Mouse (Mus musculus) lung, postnatal 25 days (tissue): Measurements from ENCODE around the gene Gm10912.
"Not testable (repeated sequence)": the region's sequence is repeated elsewhere in the genome, so short reads cannot be mapped to it uniquely, and the experiment has no call there.

Source experiments
- DNase-seq: peaks from one replicate; pipeline ENCODE4 v3.0.0; 2022; ENCODE audit warnings: low spot score

The Gm10912 gene

DNA sequence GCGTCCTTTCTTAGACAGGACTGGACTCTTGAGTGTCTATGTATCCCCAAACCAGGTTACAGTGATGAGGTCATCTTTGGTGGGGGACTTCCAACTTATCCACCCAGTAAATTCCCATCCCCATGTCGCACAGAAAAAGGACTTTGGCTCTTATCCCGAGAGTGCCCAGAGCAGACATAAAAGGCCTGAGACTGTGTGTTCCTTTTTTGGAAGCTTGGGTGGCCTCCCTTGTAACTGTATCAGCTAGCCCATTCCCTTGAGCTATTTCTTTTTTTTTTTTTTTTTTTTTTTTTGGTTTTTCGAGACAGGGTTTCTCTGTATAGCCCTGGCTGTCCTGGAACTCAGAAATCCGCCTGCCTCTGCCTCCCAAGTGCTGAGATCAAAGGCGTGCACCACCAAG lies at the start of gene Gm10912:
Gene Gm10912, plus strand, starts transcription at position 301 of the 400 bp plus-strand sequence.
- DNase-seq = not testable (repeated sequence)

GRCm38 (mm10) chr2:104023096-104023495 lies 42.5 kb upstream of the Gm10912 start:
- DNase-seq = no peak

DNA sequence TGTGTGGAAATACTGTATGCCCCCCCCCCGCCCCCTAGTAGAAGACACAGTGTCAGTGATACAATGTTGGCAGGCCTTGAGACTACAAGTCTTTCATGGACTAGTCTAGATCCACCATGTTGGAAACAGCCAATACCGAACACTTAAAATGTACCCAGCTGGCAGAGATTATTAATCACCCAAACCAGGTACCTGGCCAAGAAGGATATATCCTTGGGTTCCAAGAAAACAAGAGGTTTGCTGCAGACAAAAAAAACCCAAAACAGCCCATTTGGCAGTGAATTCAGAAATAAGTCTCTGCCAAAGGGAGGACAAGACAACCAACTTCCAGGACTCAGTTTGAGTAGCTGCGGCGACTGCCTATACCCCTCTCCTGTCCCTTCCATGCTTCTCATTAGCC lies 41.0 kb upstream of the Gm10912 start:
- no peak for DNase-seq

DNA sequence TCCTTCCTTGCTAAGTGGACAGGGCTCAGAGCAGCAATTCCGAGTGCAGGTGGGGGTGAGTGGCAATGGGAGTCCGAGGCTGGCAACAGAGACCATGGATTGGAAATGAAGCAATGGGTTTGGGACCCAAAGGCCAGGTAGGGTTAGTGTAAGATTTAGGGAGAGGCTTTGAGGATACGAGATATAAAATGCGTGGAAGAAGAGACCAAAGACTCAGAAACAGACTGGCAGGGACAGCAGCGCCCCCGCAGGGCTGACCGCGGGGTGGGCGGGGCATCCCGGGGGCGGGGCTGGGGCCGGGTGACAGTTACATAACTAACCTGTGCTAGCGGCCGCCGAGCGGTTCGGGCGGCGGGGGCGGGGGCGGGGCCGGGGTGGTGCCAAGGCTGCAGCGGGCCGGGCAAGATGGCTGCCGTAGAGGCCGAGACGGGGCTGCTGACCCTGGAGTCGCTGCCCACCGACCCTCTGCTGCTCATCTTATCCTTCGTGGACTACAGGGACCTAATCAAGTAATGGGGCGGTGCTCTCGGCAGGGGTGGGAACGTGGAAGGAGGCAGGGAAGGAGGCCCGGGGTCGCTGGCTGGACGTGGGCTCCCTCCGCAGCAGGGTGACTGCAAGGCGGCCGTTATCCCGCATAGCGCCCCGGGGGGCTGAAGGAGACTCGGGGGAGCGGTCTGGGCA lies 38.0 kb upstream of the Gm10912 start, which contains the start of gene Fbxo3:
Gene Fbxo3, plus strand, starts transcription at position 264 of the 681 bp plus-strand sequence.
- peak; percentile 89 for DNase-seq

DNA sequence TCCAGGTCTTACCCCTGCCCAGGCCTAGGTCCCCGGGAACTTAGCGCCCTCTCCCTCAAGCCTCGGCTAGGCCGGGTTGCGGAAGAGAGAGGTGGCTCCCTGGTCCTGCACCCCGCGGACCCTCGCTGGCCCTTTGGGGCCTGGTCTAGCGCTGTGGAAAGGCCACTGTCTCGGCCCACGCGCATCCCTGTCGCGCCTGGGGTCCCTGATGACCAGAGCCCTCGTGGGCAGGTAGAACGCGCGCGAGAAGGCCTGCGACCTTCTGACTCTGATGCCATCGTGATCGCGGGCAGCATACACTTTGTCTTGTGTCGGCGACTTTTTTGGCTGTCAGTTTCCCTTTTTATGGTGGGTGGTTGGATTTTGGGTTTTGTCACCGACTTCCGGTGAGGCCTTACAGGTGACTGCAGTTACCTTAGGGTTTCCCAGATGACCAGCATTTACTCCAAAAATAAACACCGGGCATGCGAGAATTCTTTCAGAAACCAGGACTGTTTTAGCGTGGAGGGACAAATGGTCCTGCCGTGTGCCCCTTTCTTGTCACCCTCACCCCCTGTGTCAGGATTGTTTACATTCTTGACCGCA lies 37.4 kb upstream of the Gm10912 start, which contains the start of gene 4931422A03Rik:
Gene 4931422A03Rik, minus strand, starts transcription at position 223 of the 585 bp plus-strand sequence.
- no peak for DNase-seq

DNA sequence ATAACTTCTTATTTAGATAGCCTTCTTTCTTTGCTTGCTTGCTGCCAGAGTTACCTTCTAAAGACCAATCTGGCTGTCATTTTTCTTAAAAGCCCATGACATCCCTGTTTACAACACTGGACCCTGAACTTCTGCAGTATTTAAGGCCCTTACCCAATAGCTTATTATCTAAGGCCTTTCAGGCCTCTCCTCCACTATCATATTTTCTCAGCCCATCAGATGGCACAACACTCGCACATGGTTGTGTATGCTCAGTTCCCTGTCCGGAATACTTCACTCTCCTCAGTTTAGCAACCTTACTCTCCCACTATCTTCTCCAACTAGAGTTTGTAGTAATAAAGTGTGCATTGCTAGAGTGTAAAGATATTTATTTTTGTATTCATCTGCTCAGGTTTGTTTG lies 36.6 kb upstream of the Gm10912 start:
- DNase-seq = no peak

DNA sequence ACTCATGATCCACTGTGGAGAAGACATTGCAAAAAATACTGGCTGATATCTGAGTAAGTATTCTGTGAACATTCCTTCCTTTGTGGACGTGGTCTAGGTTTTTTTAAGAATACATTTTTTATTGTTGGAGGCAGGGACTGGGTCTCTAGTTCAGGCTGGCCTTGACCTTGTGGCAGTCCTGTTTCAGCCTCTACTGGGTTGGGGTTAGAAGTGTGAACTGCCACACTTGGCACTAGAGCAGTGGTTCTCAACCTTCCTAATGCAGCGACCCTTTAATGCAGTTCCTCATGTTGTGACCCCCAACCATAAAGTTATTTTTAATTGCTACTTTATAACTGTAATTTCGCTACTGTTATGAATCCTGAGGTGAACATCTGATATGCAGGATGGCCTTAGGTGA lies 35.2 kb upstream of the Gm10912 start:
- DNase-seq = no peak

- DNase-seq = no peak
Measured at GRCm38 (mm10) chr2:104032056-104032455, 33.6 kb upstream of the Gm10912 start.

DNA sequence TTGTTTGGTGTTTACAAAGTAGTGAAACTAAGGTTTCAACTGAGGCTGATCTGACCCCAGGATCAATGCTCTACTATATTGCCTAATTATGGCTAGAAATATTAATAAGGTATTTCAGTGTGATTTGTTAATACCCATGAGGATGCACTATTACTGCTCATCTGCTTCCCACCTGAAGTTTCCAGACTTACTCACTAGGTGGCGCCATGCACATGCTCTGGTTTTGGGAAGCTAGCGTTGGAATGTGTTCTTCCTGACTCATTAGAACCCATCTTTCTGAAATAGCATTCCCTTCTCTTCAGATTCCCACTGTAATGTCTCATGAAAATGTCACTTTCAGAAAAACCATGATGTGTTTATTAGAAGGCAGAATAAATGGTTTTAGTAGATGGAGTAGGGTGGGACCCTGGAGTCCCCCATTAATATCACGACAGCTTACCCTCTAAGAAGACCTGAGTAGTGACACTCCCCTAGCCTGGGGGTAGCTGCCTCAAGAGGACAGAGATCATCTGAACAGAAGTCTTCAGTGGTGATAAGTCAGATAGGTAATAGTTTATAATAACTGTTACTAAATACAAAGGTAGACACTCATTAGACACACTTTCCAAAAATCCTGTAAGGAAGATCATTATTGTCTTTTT lies 30.7 kb upstream of the Gm10912 start:
- peak; percentile 66 for DNase-seq

DNA sequence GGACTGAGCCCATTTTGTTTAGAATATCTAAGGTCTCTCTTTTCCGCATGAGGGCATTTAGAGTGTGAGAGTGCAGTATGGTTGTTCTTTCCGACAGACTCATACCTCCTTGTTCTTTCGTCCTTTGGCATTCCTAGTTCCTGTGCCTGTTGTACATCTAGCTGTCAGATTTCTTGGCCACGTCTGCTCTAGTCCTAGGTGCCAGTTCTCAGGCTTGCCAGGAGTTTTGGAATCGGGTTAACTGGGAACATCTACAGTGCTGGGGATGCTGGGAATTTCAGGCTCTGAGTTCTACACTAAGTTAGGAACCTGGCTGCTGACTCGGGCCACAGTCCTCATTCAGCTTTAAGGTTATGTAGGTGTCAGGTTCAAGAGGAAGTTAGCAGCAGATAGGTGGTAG lies 30.0 kb upstream of the Gm10912 start:
- DNase-seq = no peak

GRCm38 (mm10) chr2:104036316-104036715 lies 29.3 kb upstream of the Gm10912 start:
- no peak for DNase-seq

DNA sequence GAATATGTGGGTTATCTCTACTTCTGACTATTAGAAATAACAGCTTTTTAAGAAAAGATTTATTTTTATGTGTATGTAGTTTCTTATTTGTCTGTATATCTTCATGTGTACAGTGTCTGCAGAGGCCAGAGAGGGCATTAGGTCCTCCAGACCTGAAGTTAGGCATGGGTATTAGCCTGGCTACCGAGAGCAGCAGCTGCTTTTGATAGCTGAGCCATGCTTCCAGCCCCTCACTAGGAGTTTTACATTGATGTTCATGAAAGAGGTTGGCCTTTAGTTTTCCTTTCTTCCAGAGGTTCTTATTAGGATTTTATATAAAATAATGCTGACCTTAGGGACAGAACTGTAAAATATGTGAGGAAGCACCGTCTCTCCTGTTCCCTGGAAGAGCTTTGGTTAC lies 27.4 kb upstream of the Gm10912 start:
- no peak for DNase-seq

DNA sequence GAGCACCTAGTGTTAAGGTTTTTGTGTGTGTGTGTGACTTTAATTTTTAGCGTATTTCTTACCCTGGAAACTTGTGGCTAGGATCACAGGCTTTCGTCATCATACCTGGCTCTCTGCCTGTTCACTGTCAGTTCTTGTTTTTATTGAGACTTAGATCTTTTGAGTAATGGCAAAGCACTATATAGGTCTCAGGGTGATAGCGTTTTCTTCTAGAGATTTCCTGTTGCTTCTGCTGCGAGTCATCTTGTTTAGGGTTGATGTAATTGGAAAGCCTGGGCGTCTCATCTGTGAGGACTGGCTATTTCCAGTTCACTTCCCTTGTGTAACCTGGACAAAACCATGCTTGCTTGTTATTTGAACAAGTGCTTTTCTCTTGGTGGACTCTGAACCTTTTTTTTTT lies 24.0 kb upstream of the Gm10912 start:
- no peak for DNase-seq

DNA sequence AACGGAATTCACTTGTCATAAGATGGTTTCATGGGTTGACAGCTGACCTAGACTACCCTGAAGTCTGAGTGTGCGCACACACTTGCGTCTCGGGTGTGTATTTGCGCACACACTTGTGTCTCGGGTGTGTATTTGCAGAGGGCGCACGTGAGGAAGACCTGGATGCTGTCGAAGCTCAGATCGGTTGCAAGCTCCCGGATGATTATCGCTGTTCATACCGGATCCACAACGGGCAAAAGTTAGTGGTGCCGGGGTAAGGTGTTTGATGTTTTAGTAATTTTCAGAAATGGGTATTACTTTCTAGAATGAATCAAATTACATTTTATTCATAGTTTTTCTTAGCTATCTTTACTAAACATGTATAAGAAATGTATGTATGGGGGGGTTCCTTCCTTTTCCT lies 22.9 kb upstream of the Gm10912 start:
- DNase-seq = no peak

- DNase-seq = peak; percentile 30
Measured at GRCm38 (mm10) chr2:104043624-104044478, 21.8 kb upstream of the Gm10912 start.

DNA sequence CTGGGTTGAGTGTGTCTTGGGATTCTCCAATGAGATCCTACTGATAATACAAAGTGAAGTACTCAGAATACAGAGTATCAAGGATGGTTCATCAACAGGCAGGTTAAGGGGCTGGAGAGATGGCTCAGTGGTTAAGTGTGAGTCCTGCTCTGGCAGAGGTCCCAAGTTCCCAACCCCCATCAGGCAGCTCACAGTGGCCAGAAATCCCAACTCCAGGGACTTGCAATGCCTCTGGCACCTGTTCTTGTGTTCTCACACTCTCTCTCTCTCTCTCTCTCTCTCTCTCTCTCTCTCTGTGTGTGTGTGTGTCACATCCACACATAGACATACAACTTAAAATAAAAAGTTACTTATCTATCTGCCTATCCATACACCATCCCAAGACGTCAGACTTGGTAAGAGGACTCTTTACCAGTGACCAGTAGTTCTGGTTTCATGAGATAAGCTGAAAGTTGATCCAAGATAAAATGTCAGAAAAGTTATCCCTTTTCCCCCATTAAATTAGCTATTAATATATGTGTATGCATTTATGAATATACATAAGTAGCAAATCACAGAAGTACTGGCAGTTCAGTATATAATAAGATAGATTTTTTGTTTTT lies 21.0 kb upstream of the Gm10912 start:
- DNase-seq = no peak

DNA sequence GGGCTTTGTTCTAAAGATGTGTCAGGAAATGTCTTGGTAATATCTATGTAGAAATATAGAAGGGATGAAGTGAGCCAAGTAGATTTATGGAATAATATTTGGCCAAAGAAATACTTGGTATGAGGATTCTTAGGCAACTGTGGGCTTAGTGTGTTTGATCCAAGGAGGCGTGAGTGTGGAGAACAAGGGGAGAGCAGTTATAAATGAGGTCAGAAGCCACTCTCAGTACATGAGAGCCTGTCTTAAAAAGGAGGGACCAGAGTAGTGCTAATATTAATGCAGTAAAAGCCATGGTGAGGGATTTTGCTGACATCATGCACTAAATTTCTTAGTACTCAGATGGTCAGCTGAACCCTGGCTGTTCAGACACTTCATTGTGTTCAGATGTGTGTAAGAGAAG lies 7.2 kb upstream of the Gm10912 start:
- DNase-seq = no peak

- DNase-seq = no peak
Measured at GRCm38 (mm10) chr2:104058954-104059353, 6.7 kb upstream of the Gm10912 start.

DNA sequence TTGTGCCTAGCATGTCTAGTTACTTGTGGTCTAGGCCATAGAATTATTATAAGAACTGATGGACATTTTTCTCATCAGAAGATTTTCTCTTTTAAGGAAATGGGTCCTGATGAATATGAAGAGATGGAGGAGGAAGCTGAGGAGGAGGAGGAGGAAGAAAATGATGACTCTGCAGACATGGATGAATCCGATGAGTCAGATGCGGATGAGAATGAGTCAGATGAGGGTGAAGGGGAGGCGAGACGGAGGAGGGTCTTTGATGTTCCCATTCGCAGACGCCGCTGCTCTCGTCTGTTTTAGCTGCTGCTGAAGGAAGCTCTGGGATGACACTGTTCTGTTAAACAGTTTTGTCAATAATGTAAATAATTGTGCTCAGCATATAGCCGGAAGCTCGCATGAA lies 5.8 kb upstream of the Gm10912 start:
- DNase-seq = no peak

DNA sequence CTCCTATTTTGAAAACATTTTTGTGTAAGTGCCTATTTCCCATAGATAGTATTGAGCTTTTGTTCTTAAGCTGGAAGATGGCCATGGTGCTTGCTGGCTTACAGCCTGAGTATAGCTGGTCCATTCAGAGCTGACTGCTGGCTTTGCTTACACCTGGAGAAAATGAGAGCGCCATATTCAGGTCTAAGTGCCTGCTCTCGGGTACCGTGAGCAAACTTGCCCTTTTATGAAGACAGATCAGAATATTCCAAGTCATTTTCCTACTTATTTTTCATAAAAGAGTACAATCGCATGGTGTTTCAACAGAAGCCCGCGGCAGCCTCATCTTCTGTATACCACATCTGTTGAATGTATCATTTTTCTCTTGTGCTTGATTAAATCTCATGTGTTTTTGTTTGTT lies 4.6 kb upstream of the Gm10912 start:
- DNase-seq = no peak

DNA sequence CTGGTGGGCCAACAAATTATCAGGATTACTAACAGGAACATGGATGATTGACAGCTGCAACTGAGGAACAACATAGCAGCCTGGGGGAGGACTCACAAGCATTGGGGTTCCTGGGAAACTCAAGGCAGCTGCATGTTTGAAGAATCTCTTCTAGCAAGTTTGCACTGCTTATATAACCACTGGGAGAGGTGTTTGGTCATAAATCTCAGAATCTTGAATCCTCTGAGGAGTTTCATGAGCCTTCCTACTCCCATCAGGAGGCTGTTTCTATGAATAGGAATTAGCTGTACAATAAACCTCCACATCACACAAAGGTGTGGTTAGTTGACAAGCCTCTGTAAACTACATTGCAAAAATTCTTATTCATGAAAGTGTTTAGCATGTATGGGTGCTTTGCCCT lies 3.0 kb upstream of the Gm10912 start:
- no peak for DNase-seq

- no peak for DNase-seq
Measured at GRCm38 (mm10) chr2:104064152-104064551, 1.5 kb upstream of the Gm10912 start.
